Mouse (Mus musculus) C2C12 (cell line): ENCODE measurements around the gene Otogl.

Experiments used
- CEBPB ChIP-seq: IDR thresholded peaks from one replicate; pipeline ENCODE4 v1.6.1; 2011; ENCODE audit warnings: low read depth, mild to moderate bottlenecking, control low read depth, moderate library complexity
- CTCF ChIP-seq: IDR thresholded peaks from one replicate; pipeline ENCODE4 v1.5.1; 2011; ENCODE audit not compliant: control insufficient read depth, insufficient read depth, insufficient read length
- USF1 ChIP-seq: IDR thresholded peaks from one replicate; pipeline ENCODE4 v1.6.1; 2011; ENCODE audit warnings: low read depth, mild to moderate bottlenecking, control low read depth, moderate library complexity

DNA sequence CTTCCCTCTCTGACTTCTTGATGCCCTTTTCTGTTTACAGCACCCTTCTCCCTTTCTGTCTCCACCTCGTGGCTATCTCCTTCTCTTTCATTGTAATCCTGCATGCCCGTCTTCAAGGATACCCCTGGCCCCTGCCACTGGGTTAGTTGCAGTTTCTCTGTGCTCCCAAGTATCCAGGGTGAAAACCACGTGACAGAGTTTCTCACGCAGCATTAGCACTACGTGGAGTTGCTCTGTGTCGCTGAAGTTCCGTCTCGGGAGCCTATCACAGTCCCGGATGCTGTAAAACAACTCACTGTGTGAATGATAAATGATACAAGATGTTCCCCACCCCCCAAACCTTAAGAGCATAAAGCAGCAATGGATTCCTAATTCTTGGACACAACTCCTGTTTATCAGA lies 165.2 kb downstream of the Otogl start:
- TF ChIP-seq CTCF (no peak), USF1 (no peak), CEBPB (no peak)
